In the genomic region with DNA sequence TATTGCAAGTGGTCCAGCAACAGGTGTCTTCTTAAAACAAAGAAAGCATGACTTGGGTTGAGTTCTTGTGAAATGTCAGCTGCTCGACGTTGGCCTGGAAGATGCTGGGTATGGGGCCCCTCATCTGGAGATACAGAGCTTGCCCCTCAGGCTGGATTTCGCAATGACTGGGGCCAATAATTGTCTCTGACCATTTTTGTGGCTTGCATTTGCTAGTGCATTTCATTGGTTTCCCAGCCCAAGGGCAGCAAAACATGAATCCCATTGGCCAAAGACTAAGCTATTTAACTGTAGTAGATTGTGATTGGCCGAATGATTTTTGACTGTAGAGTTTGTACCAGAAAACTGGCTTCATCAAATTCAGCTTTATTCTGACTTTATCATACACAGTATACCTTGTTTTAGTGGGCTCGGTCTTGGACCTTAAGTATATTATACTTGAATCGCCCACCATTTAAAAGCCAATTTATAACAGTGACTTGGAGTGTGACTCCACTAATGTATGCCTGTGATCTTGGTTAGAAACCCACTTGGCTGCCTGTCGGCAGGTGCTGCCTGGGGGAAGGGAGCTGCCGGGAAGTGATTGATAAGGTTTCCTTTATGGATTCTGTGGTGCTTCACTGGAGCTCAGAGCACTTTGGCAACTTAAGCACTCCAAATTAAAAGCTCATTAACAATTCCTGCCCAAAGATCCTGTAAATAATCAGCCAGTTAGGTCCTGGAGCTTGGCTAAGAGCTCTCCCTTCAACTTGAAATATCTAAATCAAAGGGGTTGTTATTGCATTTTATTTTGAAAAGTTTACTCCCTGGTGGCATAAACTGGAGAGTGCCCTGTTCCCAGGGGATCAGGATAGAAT, we compare ENCODE assay signal across 8 mouse cellular contexts. TPM values are rescaled to one million over a fixed set of nuclear protein-coding genes. Genes with fewer than 3 reads are reported as not detected.
DNase-seq lines count a peak whose midpoint lies in the region; ATAC-seq lines count a peak whose summit lies in the region.

No protein-coding gene starts in this region.

- H3K9ac ChIP-seq in hindbrain, embryonic 15.5 days: peak overlapping the region; percentile 92; the same call in 1 of the 2 replicates
- peak overlapping the region; percentile 87 for H3K9ac ChIP-seq in liver, embryonic 13.5 days

- peaks cover 26% of the 10 kb centered on the region for H3K4me1 ChIP-seq in erythroblast, embryonic 14.5 days (ENCODE audit: control insufficient read depth)
- peaks cover 31% of the 10 kb centered on the region for H3K4me1 ChIP-seq in hindbrain, embryonic 15.5 days (replicated peaks)
- H3K4me1 ChIP-seq in liver, embryonic 13.5 days (replicated peaks): peaks cover 29% of the 10 kb centered on the region

- no peaks in the 10 kb centered on the region; the same call in 1 of the 2 replicates for H3K36me3 ChIP-seq in erythroblast, embryonic 14.5 days (ENCODE audit: control insufficient read depth)
- H3K36me3 ChIP-seq in hindbrain, embryonic 15.5 days: no peaks in the 10 kb centered on the region
- H3K36me3 ChIP-seq in liver, embryonic 13.5 days: no peaks in the 10 kb centered on the region

- peak overlapping the region; percentile 86 for H3K4me3 ChIP-seq in erythroblast, embryonic 14.5 days (replicated peaks)
- H3K4me3 ChIP-seq in hindbrain, embryonic 15.5 days: peak overlapping the region; percentile 97
- peak overlapping the region; percentile 82 for H3K4me3 ChIP-seq in liver, embryonic 13.5 days (replicated peaks)

- no peaks in the 10 kb centered on the region for H3K9me3 ChIP-seq in erythroblast, embryonic 14.5 days (ENCODE audit: control insufficient read depth, low read length)
- no peaks in the 10 kb centered on the region for H3K9me3 ChIP-seq in hindbrain, embryonic 15.5 days
- no peaks in the 10 kb centered on the region for H3K9me3 ChIP-seq in liver, embryonic 13.5 days (replicated peaks)

- no peaks in the 10 kb centered on the region for H3K27me3 ChIP-seq in erythroblast, embryonic 14.5 days (ENCODE audit: control insufficient read depth)
- H3K27me3 ChIP-seq in hindbrain, embryonic 15.5 days: no peaks in the 10 kb centered on the region
- H3K27me3 ChIP-seq in liver, embryonic 13.5 days: no peaks in the 10 kb centered on the region

- ATAC-seq in erythroblast, adult 5-6 weeks (replicated peaks; ENCODE audit: low FRiP score, poor library complexity, severe bottlenecking): no peak
- ATAC-seq in hindbrain, embryonic 15.5 days (ENCODE audit: low FRiP score, low read depth): no peak
- no peak for ATAC-seq in liver, embryonic 13.5 days (ENCODE audit: low read depth)
- no peak for ATAC-seq in CD4-positive, CD25-positive, alpha-beta regulatory T cell, adult 4 months

- H3K4me2 ChIP-seq in hindbrain, embryonic 15.5 days: peak overlapping the region; percentile 77
- H3K4me2 ChIP-seq in liver, embryonic 13.5 days: peak overlapping the region; percentile 95

- H3K27ac ChIP-seq in hindbrain, embryonic 15.5 days (replicated peaks): no peak overlapping the region
- H3K27ac ChIP-seq in liver, embryonic 13.5 days: no peak overlapping the region

- peak; percentile 90 for DNase-seq in NIH3T3 (ENCODE audit: low read depth)
- DNase-seq in liver, embryonic 13.5 days: no peak
- no peak for DNase-seq in c-Kit-positive CD71-positive TER-119-positive erythroid progenitor cells, embryonic 14.5 days (ENCODE audit: low spot score)
- no peak for DNase-seq in cerebellum, adult 9-11 months

- 49% methylated on average over 8 of the region's 8 CpGs for WGBS in hindbrain, embryonic 15.5 days
- WGBS in liver, embryonic 13.5 days (ENCODE audit: insufficient replicate concordance): 48% methylated on average over 8 of the region's 8 CpGs

RNA-seq across cellular contexts. Expression of gene Eri3, which starts 1.2 kb away (rescaled TPM):
- polyA plus RNA-seq in erythroblast, embryonic 14.5 days (2012): 18.1 and 20.6 TPM in 2 replicates
- 20.4 and 21.9 TPM in 2 replicates for total RNA-seq in erythroblast, adult 5-6 weeks (2015; ENCODE audit: low replicate concordance)
- 1.1 and 9.4 TPM in 2 replicates for total RNA-seq in erythroblast, adult 5-6 weeks (2017; ENCODE audit: low replicate concordance)
- polyA plus RNA-seq in hindbrain, embryonic 15.5 days (2015; fragmentation: Nextera tagmentation; extraction: Ambion mirVana): 266 and 267 TPM in 2 replicates
- 40.1 and 40.3 TPM in 2 replicates for polyA plus RNA-seq in liver, embryonic 13.5 days (2015; fragmentation: Nextera tagmentation; extraction: Ambion mirVana)
- 10 to 100 TPM; 50.0 to 61.7 TPM for polyA plus RNA-seq in CD4-positive, CD25-positive, alpha-beta regulatory T cell, adult 4 months (2017; shearing (Covaris generic))

RNA-seq across cellular contexts. Expression of gene Rnf220, which starts 54.5 kb away (rescaled TPM):
- 5.1 and 5.2 TPM in 2 replicates for polyA plus RNA-seq in erythroblast, embryonic 14.5 days (2012)
- total RNA-seq in erythroblast, adult 5-6 weeks (2015; ENCODE audit: low replicate concordance): 6.3 and 19.0 TPM in 2 replicates
- total RNA-seq in erythroblast, adult 5-6 weeks (2017; ENCODE audit: low replicate concordance): 19.5 and 22.1 TPM in 2 replicates
- 108 and 122 TPM in 2 replicates for polyA plus RNA-seq in hindbrain, embryonic 15.5 days (2015; fragmentation: Nextera tagmentation; extraction: Ambion mirVana)
- 31.6 and 34.2 TPM in 2 replicates for polyA plus RNA-seq in liver, embryonic 13.5 days (2015; fragmentation: Nextera tagmentation; extraction: Ambion mirVana)
- polyA plus RNA-seq in CD4-positive, CD25-positive, alpha-beta regulatory T cell, adult 4 months (2017; shearing (Covaris generic)): 10 to 100 TPM; 15.8 to 18.6 TPM
